Mouse (Mus musculus) forebrain, embryonic 13.5 days (tissue): ENCODE data around the gene Unc5c. TPM values are rescaled to one million over a fixed set of nuclear protein-coding genes. Genes with fewer than 3 reads are reported as not detected.

ENCODE experiments used
- ATAC-seq: fragments of 200-750 bp; cut with Nextera tagmentation; 2 replicates; pipeline ENCODE4 v1.8.0; 2017
- H3K27ac ChIP-seq: fragments of 300-500 bp; sonication (generic); 2 replicates; pipeline ENCODE4 v1.5.1; 2015; ENCODE audit warnings: inconsistent platforms, mild to moderate bottlenecking, moderate library complexity
- H3K27me3 ChIP-seq: fragments of 300-500 bp; sonication (generic); 2 replicates; pipeline ENCODE4 v1.6.1; 2015; ENCODE audit warnings: mild to moderate bottlenecking, inconsistent platforms
- H3K36me3 ChIP-seq: fragments of 300-500 bp; sonication (generic); 2 replicates; pipeline ENCODE4 v1.6.1; 2015; ENCODE audit warnings: mild to moderate bottlenecking, inconsistent platforms; ENCODE audit not compliant: poor library complexity, severe bottlenecking
- H3K4me1 ChIP-seq: fragments of 300-500 bp; sonication (generic); 2 replicates; pipeline ENCODE4 v1.6.1; 2015; ENCODE audit warnings: inconsistent platforms
- H3K4me2 ChIP-seq: fragments of 300-500 bp; sonication (generic); 2 replicates; pipeline ENCODE4 v1.6.1; 2015; ENCODE audit warnings: inconsistent platforms, mild to moderate bottlenecking, moderate library complexity
- H3K4me3 ChIP-seq: fragments of 300-500 bp; sonication (generic); 2 replicates; pipeline ENCODE4 v1.5.1; 2015; ENCODE audit warnings: mild to moderate bottlenecking, inconsistent platforms
- H3K9ac ChIP-seq: fragments of 300-500 bp; sonication (generic); 2 replicates; pipeline ENCODE4 v1.6.1; 2015; ENCODE audit warnings: mild to moderate bottlenecking, inconsistent platforms
- H3K9me3 ChIP-seq: fragments of 300-500 bp; sonication (generic); replicated peaks from 2 replicates; pipeline ENCODE4 v1.6.1; 2016; ENCODE audit warnings: inconsistent platforms
- WGBS: fragments of 180-500 bp; shearing (Covaris S2); methylation state at CpG from one replicate; pipeline ENCODE4 v1.1.7; 2015; 5-methylcytosine and 5-hydroxymethylcytosine counted together
- polyA plus RNA-seq: library from polyadenylated mRNA; unstranded; fragments of >200 nt; fragmentation: Nextera tagmentation; extraction: Ambion mirVana; gene quantifications from 2 replicates; pipeline ENCODE4 v1.2.1, GENCODE M21; 2015

The Unc5c gene
- polyA plus RNA-seq, 1 experiment from 2014 or later, result 7.6 TPM

GRCm38 (mm10) chr3:141528751-141529150, 63.7 kb downstream of the Unc5c start:
- Histone ChIP-seq H3K36me3 (no peaks in the 10 kb centered on the region), H3K4me1 (no peaks in the 10 kb centered on the region), H3K27ac (no peak overlapping the region), H3K4me2 (no peak overlapping the region), H3K27me3 (no peaks in the 10 kb centered on the region), H3K9me3 (no peaks in the 10 kb centered on the region), H3K4me3 (no peak overlapping the region), H3K9ac (no peak overlapping the region)
- ATAC-seq, result no peak

GRCm38 (mm10) chr3:141529599-141529998, 64.6 kb downstream of the Unc5c start:
- Histone ChIP-seq H3K27ac (no peak overlapping the region), H3K4me2 (no peak overlapping the region), H3K36me3 (no peaks in the 10 kb centered on the region), H3K27me3 (no peaks in the 10 kb centered on the region), H3K4me3 (no peak overlapping the region), H3K4me1 (no peaks in the 10 kb centered on the region), H3K9me3 (no peaks in the 10 kb centered on the region), H3K9ac (no peak overlapping the region)
- ATAC-seq, result no peak

GRCm38 (mm10) chr3:141533861-141534260, 68.8 kb downstream of the Unc5c start:
- H3K4me1 ChIP-seq, result no peaks in the 10 kb centered on the region
- H3K9me3 ChIP-seq, result no peaks in the 10 kb centered on the region
- WGBS, result 84% methylated on average over 5 of the region's 5 CpGs
- ATAC-seq, result no peak
- no peak overlapping the region for H3K27ac ChIP-seq
- H3K9ac ChIP-seq, result no peak overlapping the region
- no peaks in the 10 kb centered on the region for H3K36me3 ChIP-seq
- no peaks in the 10 kb centered on the region for H3K27me3 ChIP-seq
- H3K4me2 ChIP-seq, result no peak overlapping the region
- no peak overlapping the region for H3K4me3 ChIP-seq

DNA sequence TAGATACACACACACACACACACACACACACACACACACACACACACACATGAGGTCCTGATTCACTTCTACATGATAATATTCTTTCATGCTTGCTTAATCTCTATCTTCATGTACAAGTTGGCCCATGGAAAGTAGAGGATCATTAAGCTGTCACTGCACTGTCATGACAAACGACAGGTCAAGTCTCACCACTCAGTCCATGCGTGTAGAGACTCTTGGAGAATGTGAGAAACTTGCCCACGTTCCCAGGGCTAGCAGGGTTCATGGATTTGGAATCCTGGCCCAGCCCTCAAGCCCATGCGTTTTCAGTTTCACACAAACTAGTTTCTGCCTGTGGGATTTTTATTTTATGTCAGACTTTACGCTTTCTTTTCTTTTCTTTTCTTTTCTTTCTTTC, 71.8 kb downstream of the Unc5c start:
- Histone ChIP-seq H3K9me3 (no peaks in the 10 kb centered on the region), H3K9ac (no peak overlapping the region), H3K4me1 (0 out of 2 replicates have a peak, but pooled peaks cover 3% of the 10 kb centered on the region), H3K27ac (no peak overlapping the region), H3K27me3 (no peaks in the 10 kb centered on the region), H3K4me2 (no peak overlapping the region), H3K4me3 (no peak overlapping the region), H3K36me3 (no peaks in the 10 kb centered on the region)
- WGBS, result 81% methylated on average over 5 of the region's 5 CpGs
- ATAC-seq, result no peak

GRCm38 (mm10) chr3:141538120-141538519, 73.1 kb downstream of the Unc5c start:
- 94% methylated on average over 1 of the region's 1 CpGs for WGBS
- H3K9me3 ChIP-seq, result no peaks in the 10 kb centered on the region
- no peak overlapping the region for H3K4me2 ChIP-seq
- no peak overlapping the region for H3K27ac ChIP-seq
- no peaks in the 10 kb centered on the region for H3K36me3 ChIP-seq
- H3K9ac ChIP-seq, result no peak overlapping the region
- H3K27me3 ChIP-seq, result no peaks in the 10 kb centered on the region
- no peak overlapping the region for H3K4me3 ChIP-seq
- no peak for ATAC-seq
- 0 out of 2 replicates have a peak, but pooled peaks cover 3% of the 10 kb centered on the region for H3K4me1 ChIP-seq

DNA sequence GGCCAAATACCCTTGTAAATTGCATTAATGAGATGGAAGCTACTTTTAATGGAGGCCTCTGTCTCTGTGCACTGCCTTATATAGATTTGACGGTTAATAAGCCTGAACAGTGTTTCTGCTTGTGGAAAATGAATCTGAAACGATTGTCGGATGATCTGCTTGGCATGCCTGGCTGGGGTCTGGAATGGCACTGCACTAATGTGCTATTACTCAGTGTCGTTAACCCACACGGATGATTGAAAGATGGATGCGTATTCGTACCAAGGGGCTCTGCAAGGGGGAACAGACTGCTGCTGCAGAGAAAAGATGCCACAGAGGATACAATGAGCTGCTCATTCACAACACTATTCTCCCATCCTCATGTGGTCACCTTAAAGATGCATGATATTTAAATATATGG, 75.7 kb downstream of the Unc5c start:
- H3K4me1 ChIP-seq, result 0 out of 2 replicates have a peak, but pooled peaks cover 3% of the 10 kb centered on the region
- no peaks in the 10 kb centered on the region for H3K9me3 ChIP-seq
- H3K4me2 ChIP-seq, result no peak overlapping the region
- ATAC-seq, result no peak
- no peak overlapping the region for H3K4me3 ChIP-seq
- H3K9ac ChIP-seq, result no peak overlapping the region
- no peaks in the 10 kb centered on the region for H3K36me3 ChIP-seq
- no peaks in the 10 kb centered on the region for H3K27me3 ChIP-seq
- H3K27ac ChIP-seq, result no peak overlapping the region
- 49% methylated on average over 7 of the region's 7 CpGs for WGBS

DNA sequence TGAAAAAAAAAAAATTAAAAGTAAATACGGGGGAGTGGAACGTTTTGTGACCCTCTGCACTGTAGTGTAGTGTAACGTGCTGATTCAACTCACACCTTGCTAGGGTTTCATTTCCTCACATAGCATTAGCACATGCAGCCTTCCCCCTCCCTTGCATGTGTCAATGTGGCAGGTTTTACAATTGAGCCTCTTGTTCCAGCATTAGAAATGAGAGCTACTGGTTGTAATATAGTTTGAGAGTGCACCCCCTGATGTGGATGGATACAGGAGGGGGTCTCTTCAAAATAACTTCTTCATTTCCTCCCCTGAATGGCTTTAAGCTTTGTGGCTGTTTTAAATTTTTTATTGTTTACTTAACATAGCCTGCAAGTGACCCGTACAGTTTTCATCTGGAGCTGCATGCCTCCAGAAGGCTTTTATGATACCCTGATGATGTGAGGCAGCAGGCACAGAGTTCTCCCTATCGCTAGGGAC, 82.4 kb downstream of the Unc5c start:
- peaks cover 11% of the 10 kb centered on the region for H3K4me1 ChIP-seq
- H3K4me3 ChIP-seq, result no peak overlapping the region
- H3K9ac ChIP-seq, result no peak overlapping the region
- H3K4me2 ChIP-seq, result no peak overlapping the region
- H3K9me3 ChIP-seq, result no peaks in the 10 kb centered on the region
- H3K27me3 ChIP-seq, result no peaks in the 10 kb centered on the region
- H3K36me3 ChIP-seq, result no peaks in the 10 kb centered on the region
- no peak overlapping the region for H3K27ac ChIP-seq
- no peak for ATAC-seq
- 43% methylated on average over 5 of the region's 5 CpGs for WGBS

DNA sequence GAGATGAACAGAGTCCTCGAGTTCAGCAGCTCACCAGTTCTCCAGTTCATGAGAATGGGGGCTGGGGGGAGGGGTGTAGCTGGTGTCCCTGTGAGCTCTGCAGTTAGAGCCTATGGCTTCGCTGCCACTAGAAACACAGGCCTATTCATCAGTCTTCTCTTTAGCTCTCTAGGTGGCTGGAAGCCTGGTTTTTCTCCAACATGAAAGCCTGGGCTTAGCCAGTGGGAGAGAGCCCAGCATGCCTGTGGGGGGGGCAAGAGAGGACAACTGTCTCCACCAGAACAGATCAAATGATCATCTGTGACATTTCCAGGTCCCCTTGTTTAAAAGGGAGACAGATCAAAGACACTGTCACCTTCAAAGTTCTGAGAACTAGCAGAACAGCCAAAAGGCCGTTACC, 84.6 kb downstream of the Unc5c start:
- Histone ChIP-seq H3K9ac (no peak overlapping the region), H3K27ac (no peak overlapping the region), H3K4me2 (no peak overlapping the region), H3K27me3 (no peaks in the 10 kb centered on the region), H3K9me3 (no peaks in the 10 kb centered on the region), H3K4me3 (no peak overlapping the region), H3K36me3 (no peaks in the 10 kb centered on the region), H3K4me1 (peaks cover 11% of the 10 kb centered on the region)
- WGBS, result 20% methylated on average over 3 of the region's 3 CpGs
- ATAC-seq, result 0 out of 2 replicates have a peak, but pooled peaks have one; percentile 48

GRCm38 (mm10) chr3:141552960-141553359, 87.9 kb downstream of the Unc5c start:
- no peaks in the 10 kb centered on the region for H3K9me3 ChIP-seq
- no peak overlapping the region for H3K4me3 ChIP-seq
- no peak overlapping the region for H3K4me2 ChIP-seq
- no peaks in the 10 kb centered on the region for H3K27me3 ChIP-seq
- no peaks in the 10 kb centered on the region for H3K36me3 ChIP-seq
- ATAC-seq, result no peak
- no peak overlapping the region for H3K27ac ChIP-seq
- 92% methylated on average over 1 of the region's 1 CpGs for WGBS
- H3K9ac ChIP-seq, result no peak overlapping the region
- peaks cover 8% of the 10 kb centered on the region; the same call in 1 of the 2 replicates for H3K4me1 ChIP-seq

GRCm38 (mm10) chr3:141557072-141557471, 92.1 kb downstream of the Unc5c start:
- no peak for ATAC-seq

GRCm38 (mm10) chr3:141575076-141575688, 110.2 kb downstream of the Unc5c start:
- Histone ChIP-seq H3K9me3 (no peaks in the 10 kb centered on the region), H3K4me2 (no peak overlapping the region), H3K27ac (no peak overlapping the region), H3K4me3 (no peak overlapping the region), H3K36me3 (no peaks in the 10 kb centered on the region), H3K27me3 (peaks cover 55% of the 10 kb centered on the region), H3K9ac (no peak overlapping the region), H3K4me1 (no peaks in the 10 kb centered on the region)
- 72% methylated on average over 6 of the region's 6 CpGs for WGBS
- peak; percentile 36; the same call in 1 of the 2 replicates for ATAC-seq

More at GRCm38 (mm10) chr3:141557072-141557471, 92.1 kb downstream of the Unc5c start:
- H3K9me3 ChIP-seq, result no peaks in the 10 kb centered on the region
- no peaks in the 10 kb centered on the region for H3K27me3 ChIP-seq
- WGBS, result 84% methylated on average over 5 of the region's 5 CpGs
- H3K4me1 ChIP-seq, result no peaks in the 10 kb centered on the region
- H3K9ac ChIP-seq, result no peak overlapping the region
- no peak overlapping the region for H3K4me3 ChIP-seq
- H3K36me3 ChIP-seq, result no peaks in the 10 kb centered on the region
- H3K4me2 ChIP-seq, result no peak overlapping the region
- no peak overlapping the region for H3K27ac ChIP-seq

- Histone ChIP-seq H3K27ac (no peak overlapping the region), H3K27me3 (peaks cover 49% of the 10 kb centered on the region), H3K36me3 (no peaks in the 10 kb centered on the region), H3K4me3 (no peak overlapping the region), H3K9me3 (no peaks in the 10 kb centered on the region), H3K4me1 (peaks cover 10% of the 10 kb centered on the region), H3K9ac (no peak overlapping the region), H3K4me2 (no peak overlapping the region)
- no peak for ATAC-seq
- 23% methylated on average over 2 of the region's 2 CpGs for WGBS
Observed at GRCm38 (mm10) chr3:141577382-141577781, 112.4 kb downstream of the Unc5c start.
